Mouse (Mus musculus): Measurements from ENCODE around the gene Runx1.
A peak's percentile ranks its signal among the peaks of the same experiment; 100 is the strongest.

Gene Runx1

DNA sequence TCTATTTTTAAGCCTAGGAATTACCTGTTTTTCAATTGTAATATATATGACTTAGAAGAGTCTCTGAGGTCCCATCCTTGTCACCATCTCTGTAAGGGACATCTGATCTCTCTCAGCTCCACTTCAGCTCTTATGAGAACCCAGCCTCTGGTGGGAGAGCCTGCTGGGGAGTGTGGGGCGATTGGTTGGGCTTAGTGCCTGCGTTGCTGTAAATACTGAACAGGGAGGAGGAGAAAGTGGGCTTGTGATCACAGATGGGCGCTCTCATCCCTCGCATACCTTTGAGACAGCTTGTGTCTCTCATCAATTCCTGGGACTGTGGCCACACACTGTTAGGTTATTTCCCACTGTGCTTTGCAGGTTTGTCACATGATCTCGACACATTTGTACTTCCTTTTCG, 35.3 kb downstream of the Runx1 start:
- no peak for DNase-seq

DNA sequence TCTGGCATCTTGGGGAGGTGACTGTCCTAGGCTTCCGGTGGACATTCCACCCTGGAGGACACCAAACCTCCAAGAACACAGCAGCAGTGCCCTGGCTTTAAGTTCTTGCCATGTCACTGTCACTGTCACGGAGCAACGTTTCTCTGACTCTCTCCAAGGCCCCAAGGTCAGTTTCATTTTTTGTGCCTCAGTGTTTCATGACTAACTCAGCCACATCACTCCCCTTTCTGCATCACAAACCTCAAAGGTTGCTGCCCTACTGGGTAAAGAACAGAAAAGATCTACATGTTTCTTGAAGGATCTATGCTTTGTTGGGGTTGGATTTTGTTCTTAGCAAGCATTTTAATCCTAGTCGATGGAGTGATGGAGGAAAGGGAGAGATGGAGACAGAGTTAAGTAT, 36.1 kb downstream of the Runx1 start:
- DNase-seq: no peak

DNA sequence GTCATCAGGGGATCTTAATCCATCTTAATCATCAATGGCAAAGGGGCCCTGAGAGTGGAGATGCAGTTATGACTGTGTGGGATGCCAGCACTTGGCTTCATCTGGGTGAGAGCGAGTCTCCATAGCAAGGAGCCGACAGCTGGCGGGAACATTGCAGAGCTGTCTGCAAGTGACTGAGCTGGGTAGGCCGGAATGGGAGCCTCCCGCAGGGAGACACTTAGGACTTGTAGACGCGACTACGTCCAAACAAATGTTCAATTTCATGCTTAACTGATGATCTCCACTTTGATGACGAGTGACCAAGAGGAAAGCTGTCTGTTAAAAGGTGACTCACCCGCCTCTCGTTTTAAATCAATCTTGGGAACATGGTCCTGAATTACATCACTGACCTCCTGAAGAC, 37.5 kb downstream of the Runx1 start:
- no peak for DNase-seq

DNA sequence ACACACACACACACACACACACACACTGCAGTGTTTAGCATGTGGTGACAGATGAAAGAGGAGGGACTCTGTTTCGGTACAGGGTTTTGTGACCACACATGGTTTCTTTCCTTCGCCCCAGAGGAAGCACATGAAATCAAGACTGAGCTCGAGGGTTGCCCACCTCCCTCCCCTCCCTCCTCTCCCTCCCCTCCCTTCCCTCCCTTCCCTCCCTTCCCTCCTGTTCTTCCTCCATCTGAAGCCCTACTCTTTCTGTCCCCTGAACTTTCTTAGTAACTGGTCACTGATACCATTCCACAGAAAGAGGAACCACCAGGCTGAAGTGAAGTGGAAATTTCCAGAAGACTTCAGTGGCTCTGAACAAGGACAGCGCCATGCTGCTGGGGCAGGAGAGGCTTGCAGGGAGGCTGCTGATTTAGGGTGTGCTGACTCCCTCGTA, 39.0 kb downstream of the Runx1 start:
- DNase-seq: no peak

DNA sequence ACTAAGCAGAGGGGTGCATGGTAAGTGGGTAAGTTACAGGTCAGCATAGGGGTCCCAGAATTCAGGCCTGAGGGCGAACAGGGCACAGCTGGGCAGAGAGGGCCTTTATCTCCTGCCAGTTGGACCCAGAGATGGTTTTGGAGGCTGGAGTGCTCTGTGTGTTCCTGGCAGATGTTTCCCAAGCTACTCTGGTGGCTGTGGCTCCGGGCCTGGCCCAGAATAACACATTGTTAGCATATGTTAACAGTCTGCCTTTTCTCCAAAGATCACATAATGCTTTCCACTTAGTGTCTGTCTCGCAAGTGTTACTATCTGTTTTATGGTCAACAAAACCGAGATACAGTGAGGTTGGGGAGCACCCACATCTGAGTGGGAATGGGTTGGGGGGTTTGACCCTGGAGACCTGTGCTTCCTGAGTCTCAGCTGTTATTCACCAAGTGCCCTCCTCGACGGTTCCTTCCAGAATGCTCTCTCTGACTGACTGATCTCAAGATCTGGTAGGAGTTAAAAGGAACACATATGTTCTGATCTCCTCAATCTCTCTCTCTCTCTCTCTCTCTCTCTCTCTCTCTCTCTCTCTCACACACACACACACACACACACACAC, 39.6 kb downstream of the Runx1 start:
- DNase-seq: no peak

DNA sequence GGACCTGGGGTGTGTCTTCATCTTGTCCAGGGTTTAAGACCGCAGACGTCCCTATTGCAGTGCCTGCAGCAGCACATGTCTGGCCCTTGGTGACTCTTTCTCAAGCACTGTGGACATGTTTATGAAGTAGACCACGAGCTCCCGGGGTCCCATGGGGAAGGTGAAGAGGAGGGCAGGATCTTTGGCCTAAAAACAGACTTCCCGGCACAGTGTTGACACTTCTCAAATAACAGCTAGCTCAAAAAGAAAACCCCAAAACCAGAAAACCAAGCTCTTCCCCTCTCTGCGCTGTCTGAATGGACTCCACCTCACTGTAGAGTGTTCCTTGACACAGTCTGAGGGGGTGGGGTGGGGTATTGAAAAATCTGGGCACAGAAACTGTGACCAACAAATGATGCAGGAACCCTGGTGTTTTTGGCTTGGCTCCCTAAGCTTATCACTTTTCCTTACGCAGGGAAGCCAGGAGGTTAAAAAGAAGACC, 42.3 kb downstream of the Runx1 start:
- DNase-seq: no peak

DNA sequence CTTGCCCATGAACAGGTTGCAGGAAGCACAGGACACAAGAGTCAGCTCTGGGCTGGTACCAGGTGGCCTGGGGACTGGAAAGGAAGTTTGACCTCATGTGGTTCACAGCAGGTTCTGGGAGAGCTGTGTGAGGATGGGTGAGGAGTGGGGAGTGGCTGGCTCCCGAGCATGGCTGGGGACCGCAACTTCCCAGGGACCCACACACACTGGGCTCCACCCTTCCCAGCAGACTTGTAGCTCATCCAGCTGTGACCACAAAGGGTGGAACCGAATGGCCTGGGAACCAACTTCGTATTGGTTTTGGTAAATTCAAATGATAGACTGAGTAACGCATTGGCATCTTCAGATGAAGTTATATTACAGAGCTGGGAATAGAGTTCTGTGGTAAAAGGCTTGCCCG, 43.5 kb downstream of the Runx1 start:
- no peak for DNase-seq

DNA sequence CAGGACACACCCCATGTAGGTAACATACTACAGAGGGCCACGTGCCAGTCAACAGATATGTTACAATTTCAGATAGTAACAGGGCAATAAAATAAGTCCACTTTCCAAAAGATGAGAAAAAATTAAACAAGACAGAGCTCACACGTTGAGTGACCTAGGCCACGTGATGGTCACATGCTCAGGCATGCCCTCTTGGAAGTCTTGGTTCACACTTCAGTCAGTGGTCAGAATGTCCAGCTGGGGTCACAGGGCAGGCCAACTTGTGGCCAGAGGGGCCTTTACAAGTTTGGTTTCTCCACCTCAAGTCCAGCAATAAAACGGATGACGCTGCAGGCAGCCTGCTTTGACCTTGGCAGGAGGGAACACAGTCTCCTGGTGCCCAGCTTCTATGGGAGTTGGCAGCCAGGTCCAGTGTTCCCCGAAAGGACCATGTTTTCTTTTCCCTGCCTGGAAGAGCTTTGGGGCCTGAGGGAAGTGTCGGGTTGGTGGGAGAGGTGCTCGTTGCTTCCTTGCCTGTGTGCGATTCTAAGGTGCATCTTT, 46.0 kb downstream of the Runx1 start:
- no peak for DNase-seq

DNA sequence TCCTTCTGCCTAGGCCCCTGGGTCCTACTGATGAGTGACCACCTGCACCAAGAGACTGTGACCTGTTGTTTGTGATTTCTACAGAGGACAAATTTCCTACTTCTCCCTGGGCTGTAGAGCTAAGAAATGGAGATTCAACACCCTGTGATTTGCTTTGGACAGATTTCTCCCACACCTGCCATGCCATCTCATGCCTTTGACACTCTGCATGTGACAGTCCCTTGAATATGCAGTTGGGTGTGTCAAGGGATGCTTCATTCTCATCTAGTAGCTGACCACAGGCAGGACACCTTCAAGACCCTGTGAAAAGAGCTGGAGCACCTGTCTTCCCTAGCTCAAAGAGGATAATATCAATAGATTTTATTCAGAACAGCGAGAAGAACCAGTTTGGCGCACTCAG, 46.8 kb downstream of the Runx1 start:
- DNase-seq: no peak

DNA sequence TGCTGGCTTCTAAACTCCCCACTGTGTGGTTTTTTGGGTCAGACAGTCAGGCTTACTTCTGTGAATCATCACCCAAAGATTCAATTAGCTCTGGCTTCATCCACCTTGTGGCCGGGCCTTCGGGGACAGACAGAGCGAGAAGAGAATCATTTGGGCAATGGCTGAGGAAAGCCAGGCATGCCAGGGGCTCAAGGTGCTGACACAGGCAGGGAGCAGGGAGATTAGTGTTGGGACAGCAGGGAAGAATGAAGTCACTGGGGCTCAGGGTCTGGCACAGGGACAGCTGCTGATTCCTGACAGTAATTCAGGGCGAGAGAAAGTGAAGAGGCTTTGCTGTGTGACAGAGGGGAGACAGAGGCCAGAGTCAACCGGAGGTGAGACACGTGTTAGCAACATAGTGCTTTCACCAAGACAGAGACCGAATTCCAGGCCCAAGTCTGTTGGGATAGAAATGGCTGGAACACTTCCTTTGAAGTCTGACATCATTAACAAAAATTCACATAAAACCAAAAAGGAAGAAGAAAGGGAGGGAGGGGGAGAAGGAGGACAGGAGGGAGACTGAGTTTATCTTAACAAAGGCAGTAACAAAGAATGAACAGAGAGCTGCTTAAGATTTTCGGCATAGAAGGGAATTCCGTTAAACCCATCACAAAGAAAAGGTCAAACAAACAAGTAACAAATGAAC, 47.7 kb downstream of the Runx1 start:
- no peak for DNase-seq

DNA sequence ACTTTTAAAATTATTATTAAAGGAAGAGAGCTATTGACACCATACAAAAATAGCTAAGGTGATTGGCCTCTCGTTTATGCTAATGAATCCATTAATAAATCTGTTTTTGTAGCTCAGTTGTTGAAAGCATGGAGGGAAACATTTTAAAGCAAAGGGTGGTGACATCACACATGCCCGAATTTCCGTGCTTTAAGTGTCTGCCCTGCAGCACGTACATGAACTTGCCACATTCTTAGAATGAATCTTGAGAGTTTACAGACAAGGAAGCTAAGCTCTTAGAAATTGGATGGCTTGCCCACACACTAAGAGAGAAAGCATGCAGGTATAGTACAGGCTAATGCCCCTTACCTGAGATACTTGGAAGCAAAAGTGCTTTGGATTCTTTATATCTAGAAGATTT, 58.1 kb downstream of the Runx1 start:
- DNase-seq: no peak

DNA sequence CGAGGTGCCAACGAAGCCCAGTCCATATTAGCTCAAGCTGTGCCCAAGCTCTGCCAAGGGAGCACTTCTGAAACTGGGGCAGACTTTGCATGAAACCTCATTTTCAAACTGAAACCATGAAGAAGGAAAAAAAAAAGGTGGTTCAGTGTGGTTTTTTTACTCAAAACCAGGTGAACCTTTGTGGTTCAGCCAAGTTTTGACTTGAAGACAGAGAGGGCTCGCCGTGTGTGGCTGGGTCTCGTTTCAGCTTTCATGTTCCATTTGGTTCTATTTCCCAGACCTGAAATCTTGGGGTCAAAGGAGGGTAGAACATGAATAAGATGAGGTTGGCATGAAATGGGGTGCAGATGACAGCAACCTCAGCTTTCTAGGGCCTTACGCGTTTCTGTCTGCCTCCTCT, 58.5 kb downstream of the Runx1 start:
- DNase-seq: no peak

DNA sequence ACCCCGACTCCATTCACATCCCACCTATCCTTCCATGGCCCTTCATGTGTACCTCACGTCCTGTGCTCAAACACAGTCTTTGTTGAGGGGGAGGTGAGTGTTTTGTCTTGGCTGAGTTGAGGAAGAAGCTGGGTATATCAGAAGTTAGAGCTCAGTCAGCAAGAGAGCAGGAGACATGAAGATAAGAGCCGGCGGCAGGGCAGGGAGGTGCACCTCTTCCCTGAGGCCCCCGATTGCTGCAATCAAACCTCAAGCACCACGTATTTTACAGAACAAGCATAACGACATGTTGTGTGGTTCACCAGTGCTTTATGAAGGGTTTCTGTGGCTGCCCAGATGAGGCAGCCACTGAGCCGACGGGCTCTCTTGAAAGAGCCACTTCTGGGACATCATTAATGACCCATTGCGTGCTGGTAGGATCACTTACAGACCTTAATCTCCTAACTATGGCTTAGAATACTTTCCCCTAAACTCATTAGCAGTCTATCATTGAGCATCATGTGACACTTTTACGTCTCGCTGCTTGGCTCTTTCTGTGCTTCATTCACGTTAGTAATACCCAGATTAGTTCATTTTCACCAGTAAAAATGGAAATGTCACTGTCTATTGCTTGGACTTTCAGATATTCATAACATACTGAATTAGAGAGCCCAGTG, 61.1 kb downstream of the Runx1 start:
- no peak for DNase-seq

DNA sequence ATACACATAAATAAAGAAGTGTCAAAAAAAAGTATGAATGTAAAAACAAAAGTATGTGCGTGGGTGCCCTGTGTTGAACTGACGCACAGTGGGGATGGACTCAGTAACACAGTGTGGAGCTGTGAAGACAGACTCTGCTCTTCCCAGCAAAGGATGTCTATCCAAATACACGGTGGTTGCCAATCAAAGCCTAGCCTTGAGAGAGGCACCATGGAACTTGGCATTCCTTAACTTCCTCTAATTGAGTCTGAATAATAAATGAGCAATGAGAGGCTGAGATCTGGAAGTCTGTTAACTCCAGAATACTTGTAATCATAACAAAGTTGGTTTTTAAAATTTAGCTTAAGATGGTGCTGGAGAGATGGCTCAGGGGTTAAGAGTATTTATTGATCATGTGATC, 62.3 kb downstream of the Runx1 start:
- DNase-seq: no peak

DNA sequence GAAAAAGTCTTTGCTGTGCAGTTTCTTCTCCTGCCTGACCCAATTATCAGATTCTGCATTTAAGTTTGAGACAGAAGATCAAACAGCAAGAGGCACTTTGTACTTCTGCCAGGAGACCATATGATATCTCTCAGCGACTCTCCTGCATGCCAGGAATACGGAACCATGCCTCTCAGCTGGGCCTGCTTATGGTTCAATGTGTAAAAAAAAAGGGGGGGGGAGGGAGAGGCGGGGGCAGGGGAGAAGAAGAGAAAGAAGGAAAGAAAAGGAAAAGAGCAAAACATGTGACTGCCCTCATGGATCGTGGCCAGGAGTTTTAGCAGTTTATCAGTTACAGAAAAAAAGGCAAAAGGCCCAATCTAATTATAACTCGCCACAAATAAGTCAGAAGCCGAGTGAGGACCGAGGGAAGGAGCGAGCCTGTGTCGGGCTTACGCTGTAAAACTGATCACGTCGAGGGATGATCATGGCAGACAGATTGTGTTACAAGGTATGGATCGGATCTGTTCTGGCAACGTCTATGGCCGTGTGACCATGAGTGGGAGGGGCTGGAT, 63.9 kb downstream of the Runx1 start:
- peak; percentile 13 for DNase-seq

DNA sequence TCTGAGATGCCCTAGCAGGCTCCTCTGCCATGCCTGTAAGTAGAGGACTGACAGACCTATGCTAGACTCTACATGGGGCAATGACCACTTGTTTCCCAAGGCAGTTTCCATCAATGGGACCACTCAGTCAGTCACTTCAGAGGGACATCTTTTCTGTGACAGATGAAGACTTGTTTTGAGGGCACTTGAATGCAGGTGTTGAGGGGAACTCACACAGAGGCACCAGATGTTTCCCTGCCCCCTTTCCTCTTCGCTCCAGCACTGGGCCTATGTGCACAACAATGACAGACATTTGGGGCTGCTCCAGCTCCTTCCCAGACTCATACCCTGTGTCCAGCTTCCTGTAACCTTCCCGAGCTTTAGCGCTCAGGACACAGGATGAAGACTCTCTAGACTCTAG, 65.9 kb downstream of the Runx1 start:
- no peak for DNase-seq

DNA sequence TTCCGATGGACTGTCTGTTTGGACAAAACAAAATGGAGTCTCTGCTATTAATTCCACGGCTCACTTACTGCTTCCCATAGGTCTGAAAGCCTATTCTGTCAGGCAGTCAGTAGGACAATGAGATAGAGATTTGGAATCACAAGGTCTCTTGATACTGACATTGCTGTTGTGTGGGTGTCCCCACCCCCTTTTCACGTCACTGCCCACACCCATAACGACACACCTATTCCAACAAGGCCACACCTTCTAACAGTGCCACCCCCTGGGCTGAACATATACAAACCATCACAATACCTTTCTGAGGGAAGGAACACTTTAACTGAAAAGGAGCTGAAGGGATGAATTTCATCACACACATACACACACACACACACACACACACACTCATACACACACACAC, 68.4 kb downstream of the Runx1 start:
- DNase-seq: no peak

DNA sequence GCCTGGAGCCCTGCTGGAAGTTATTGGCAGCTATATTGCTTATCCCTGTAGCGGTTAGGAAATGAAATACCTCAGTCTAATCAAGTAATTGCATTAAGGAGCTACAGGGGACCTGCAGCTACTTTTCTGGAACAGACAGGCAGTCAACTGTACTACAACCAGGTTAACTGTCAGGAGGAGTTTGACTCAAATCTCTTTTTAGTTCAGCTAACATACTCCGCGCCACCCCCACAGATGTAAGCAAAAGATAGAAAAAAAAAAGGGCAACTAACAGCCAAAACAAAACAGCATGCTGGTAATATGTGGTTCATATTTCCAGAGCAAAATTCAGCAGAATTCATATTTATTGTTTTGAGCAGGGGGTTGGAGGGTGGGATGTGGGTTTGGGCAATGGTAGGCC, 72.0 kb downstream of the Runx1 start:
- no peak for DNase-seq

DNA sequence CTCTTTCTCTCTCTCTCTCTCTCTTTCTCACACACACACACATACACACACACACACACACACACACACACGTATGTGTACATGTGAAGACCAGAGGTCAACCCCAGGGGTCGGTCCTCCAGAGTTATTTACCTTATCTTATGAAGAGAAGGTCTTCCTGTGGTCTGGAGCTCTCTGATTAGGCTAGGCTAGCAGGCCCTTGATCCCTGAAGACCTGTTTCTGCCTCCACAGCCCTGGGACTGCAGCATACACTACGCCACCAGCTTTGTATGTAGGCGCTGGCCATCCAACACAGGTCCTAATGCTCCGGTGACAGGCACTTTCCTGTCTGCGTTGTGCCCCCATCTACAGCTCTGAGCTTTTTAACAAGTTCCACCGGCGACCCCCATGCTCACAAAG, 72.8 kb downstream of the Runx1 start:
- no peak for DNase-seq

DNA sequence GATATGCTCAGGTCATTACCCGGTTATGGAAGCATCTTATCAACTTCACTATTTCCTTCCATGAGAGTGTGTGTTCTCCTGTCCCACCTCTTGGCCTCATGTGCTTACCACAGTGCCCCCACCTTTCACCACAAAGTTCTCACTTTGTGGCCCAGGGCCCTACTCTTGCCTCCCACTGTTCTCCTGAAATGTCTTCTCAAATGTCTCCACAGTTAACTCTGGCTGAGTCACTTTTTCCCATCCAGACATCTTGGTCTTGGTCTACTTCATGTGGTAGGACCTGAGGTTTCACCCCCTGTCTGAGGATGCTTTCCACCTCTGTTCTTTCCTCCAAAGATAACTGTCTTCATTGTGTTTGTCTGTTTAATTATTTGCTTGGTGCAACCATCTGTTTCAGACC, 77.7 kb downstream of the Runx1 start:
- no peak for DNase-seq

DNA sequence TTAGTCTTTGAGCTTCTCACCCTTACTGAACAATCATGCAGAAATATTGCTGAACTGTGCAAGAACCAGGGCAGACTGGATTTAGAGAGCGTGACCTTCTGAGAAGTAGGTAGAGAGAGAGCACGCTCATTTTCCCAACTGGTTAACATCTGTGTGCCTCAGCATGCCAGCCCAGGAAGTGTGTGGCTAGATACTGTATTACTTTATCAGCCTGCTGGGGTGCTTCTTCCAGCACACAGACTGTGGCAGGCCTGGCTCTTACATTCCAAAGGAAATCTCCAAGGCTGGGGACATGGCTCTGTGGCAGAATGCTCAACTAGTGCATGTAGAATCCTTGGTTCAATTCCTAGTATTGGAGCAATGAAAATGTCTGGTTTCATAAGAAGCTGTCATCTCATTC, 78.9 kb downstream of the Runx1 start:
- DNase-seq: no peak

DNA sequence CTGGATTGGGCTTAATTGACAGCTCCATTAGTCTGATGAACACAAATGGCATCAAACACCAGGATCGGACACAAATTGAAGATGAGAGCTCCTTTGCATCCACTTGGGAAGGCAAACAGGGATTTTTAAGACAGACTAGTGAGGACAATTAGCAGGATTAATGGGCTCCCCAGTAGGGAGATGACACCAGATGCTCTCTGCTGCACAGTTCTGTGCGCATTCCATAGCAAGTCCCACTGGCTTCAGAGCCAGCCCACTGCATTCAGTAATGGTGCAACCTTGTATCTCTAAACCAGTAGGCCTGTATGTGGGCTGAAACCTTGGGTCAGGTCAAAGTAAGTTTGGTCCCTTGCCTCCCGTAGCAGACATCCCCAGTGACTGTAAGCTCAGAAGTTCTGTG, 80.7 kb downstream of the Runx1 start:
- no peak for DNase-seq

DNA sequence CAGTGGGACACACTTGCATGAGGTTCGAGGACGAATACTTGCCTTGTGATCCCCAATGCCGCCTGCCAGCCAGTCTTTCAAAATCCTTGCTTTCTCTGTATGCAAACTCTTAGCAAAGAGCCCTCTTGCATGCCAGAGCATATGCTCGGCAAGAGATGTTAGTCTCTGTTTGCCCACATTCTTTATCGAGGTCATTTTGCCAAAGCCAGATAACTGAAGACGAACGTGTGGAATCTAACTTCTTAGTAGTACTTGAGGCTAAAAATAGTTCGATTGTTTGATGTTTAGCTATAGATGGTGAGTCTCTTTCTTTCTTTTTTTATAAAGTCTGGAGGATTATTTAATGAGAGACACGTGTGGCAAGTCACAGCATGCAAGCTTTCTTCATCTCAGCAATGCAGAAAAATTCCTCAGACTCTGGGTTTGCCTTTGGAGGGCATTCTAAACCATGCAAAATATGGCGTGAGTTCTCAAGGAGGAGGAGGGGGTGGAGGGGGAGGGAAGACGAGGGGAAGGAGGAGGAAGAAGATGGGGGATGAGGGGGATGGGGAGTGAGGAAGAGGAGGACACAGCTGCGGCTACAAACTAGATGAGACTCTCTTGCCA, 81.7 kb downstream of the Runx1 start:
- DNase-seq: no peak

All from right cerebral cortex, postnatal 4 days (tissue).